ENCODE assay signal across 17 mouse cellular contexts in the genomic region with DNA sequence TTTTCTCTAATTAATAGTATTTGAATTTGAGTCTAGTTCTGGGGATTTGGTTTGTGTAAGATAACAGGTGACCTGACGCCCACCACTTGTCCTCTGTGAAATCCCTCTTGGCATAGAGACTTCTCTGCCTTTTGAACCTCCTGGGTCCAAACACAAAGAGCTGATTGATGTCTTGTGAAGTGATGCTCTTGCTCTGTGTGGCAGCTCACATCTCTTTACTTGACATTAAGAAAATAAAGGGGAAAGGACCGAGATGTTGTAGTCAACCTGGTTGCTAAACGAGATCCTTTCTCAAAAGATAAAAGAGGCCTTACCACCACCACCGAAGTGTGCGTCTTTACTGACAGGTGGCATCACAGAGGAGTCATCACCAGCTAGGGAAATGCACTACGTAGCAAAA. TPM values are rescaled to one million over a fixed set of nuclear protein-coding genes. Genes with fewer than 3 reads are reported as not detected.
DNase-seq lines count a peak whose midpoint lies in the region; ATAC-seq and TF ChIP-seq lines count a peak whose summit lies in the region.
"Had no signal": no experiment of that assay in that cellular context is flagged by ENCODE, and none has a peak within 500 bp of the region (broad histone marks: within the 10 kb centered on the region; RNA-seq: fewer than 3 reads in every experiment).

No protein-coding gene starts in this region.

- TF ChIP-seq CTCF in hindbrain, postnatal 0 days (IDR thresholded peaks at IDR 0.05; ENCODE audit: low read depth): no peak

- 54% methylated on average over 6 of the region's 6 CpGs for WGBS in heart, embryonic 10.5 days
- WGBS in liver, embryonic 13.5 days (ENCODE audit: insufficient replicate concordance): 61% methylated on average over 6 of the region's 6 CpGs
- 61% methylated on average over 6 of the region's 6 CpGs for WGBS in hindbrain, postnatal 0 days

- H3K36me3 ChIP-seq in heart, embryonic 10.5 days: no peaks in the 10 kb centered on the region
- no peaks in the 10 kb centered on the region for H3K36me3 ChIP-seq in liver, embryonic 13.5 days
- H3K36me3 ChIP-seq in hindbrain, postnatal 0 days (ENCODE audit: insufficient read depth, low read length): no peaks in the 10 kb centered on the region
- H3K36me3 ChIP-seq: embryonic facial prominence, embryonic 15.5 days; hindbrain, embryonic 12.5 days had no signal

- no peak for ATAC-seq in liver, embryonic 13.5 days (ENCODE audit: low read depth)
- no peak for ATAC-seq in hindbrain, postnatal 0 days
- ATAC-seq: forebrain, embryonic 14.5 days; inflammation-experienced regulatory T-cells, adult 6 months had no signal

- DNase-seq in heart, embryonic 10.5 days (ENCODE audit: low spot score): peak; percentile 68
- no peak for DNase-seq in heart, postnatal 14 days
- DNase-seq in liver, embryonic 13.5 days: no peak
- DNase-seq in liver: no peak
- peak; percentile 26 for DNase-seq in thymus, postnatal 0 days (ENCODE audit: low spot score)
- no peak for DNase-seq in hindbrain, postnatal 0 days (ENCODE audit: low spot score)
- no peak for DNase-seq in cerebellum, postnatal 10 days
- DNase-seq in Muller cell, postnatal 12 days (ENCODE audit: inconsistent ontology term): no peak

- peaks cover 33% of the 10 kb centered on the region for H3K4me1 ChIP-seq in heart, embryonic 10.5 days
- peaks cover 22% of the 10 kb centered on the region for H3K4me1 ChIP-seq in liver, embryonic 13.5 days (replicated peaks)
- H3K4me1 ChIP-seq in hindbrain, postnatal 0 days (ENCODE audit: insufficient read depth, low read length): peaks cover 4% of the 10 kb centered on the region; the same call in 1 of the 2 replicates

- no peaks in the 10 kb centered on the region for H3K27me3 ChIP-seq in heart, embryonic 10.5 days (ENCODE audit: insufficient read depth, poor library complexity, severe bottlenecking)
- H3K27me3 ChIP-seq in liver, embryonic 13.5 days: no peaks in the 10 kb centered on the region
- no peaks in the 10 kb centered on the region for H3K27me3 ChIP-seq in hindbrain, postnatal 0 days (ENCODE audit: insufficient read depth, low read length)
- H3K27me3 ChIP-seq: embryonic facial prominence, embryonic 15.5 days; hindbrain, embryonic 12.5 days had no signal

- intact Hi-C loops in heart, postnatal 14 days (cut with DNase I): no loop called here

- no peaks in the 10 kb centered on the region for H3K9me3 ChIP-seq in heart, embryonic 10.5 days
- no peaks in the 10 kb centered on the region for H3K9me3 ChIP-seq in liver, embryonic 13.5 days (replicated peaks)
- H3K9me3 ChIP-seq in hindbrain, postnatal 0 days (ENCODE audit: low read length): no peaks in the 10 kb centered on the region
- H3K9me3 ChIP-seq: embryonic facial prominence, embryonic 15.5 days; hindbrain, embryonic 12.5 days had no signal

- peak overlapping the region; percentile 97; the same call in 1 of the 2 replicates for H3K4me2 ChIP-seq in liver, embryonic 13.5 days
- H3K4me2 ChIP-seq in hindbrain, postnatal 0 days (ENCODE audit: low read depth, low read length): no peak overlapping the region
- H3K4me2 ChIP-seq: midbrain, embryonic 11.5 days had no signal

- H3K4me3 ChIP-seq in heart, embryonic 10.5 days: no peak overlapping the region
- no peak overlapping the region for H3K4me3 ChIP-seq in liver, embryonic 13.5 days (replicated peaks)
- no peak overlapping the region for H3K4me3 ChIP-seq in hindbrain, postnatal 0 days (ENCODE audit: low read length)
- H3K4me3 ChIP-seq: hindbrain, embryonic 12.5 days had no signal

- H3K9ac ChIP-seq in liver, embryonic 13.5 days: no peak overlapping the region
- H3K9ac ChIP-seq in hindbrain, postnatal 0 days (replicated peaks; ENCODE audit: low read length): no peak overlapping the region
- H3K9ac ChIP-seq: embryonic facial prominence, embryonic 15.5 days; hindbrain, embryonic 12.5 days had no signal

- H3K27ac ChIP-seq in heart, embryonic 10.5 days: 0 out of 2 replicates have a peak overlapping the region, but pooled peaks have one; percentile 92
- H3K27ac ChIP-seq in liver, embryonic 13.5 days: no peak overlapping the region
- H3K27ac ChIP-seq in hindbrain, postnatal 0 days: no peak overlapping the region
- H3K27ac ChIP-seq: embryonic facial prominence, embryonic 15.5 days; hindbrain, embryonic 12.5 days; stomach, postnatal 0 days had no signal

RNA-seq across cellular contexts. Expression of a gene that starts 1.4 kb away (rescaled TPM):
- 232 and 247 TPM in 2 replicates for polyA plus RNA-seq in heart, embryonic 10.5 days (2016; fragmentation: Nextera tagmentation; extraction: Ambion mirVana)
- total RNA-seq in heart, postnatal 14 days (2021): 100 to 1,000 TPM; 221 to 256 TPM
- polyA plus RNA-seq in liver, embryonic 13.5 days (2015; fragmentation: Nextera tagmentation; extraction: Ambion mirVana): 64.2 and 66.8 TPM in 2 replicates
- 268 and 290 TPM in 2 replicates for polyA plus RNA-seq in thymus, postnatal 0 days (2015; fragmentation: Nextera tagmentation; extraction: Ambion mirVana)
- 78.2 and 84.9 TPM in 2 replicates for total RNA-seq in hindbrain, postnatal 0 days (2014; rRNA removed)
- 97.5 and 106 TPM in 2 replicates for polyA plus RNA-seq in hindbrain, postnatal 0 days (2015; fragmentation: Nextera tagmentation; extraction: Ambion mirVana)

RNA-seq across cellular contexts. Expression of a gene that starts 35.3 kb away (rescaled TPM):
- 21.1 and 23.1 TPM in 2 replicates for polyA plus RNA-seq in heart, embryonic 10.5 days (2016; fragmentation: Nextera tagmentation; extraction: Ambion mirVana)
- 1 to 10 TPM; 4.2 to 4.4 TPM for total RNA-seq in heart, postnatal 14 days (2021)
- 7.2 and 7.6 TPM in 2 replicates for polyA plus RNA-seq in liver, embryonic 13.5 days (2015; fragmentation: Nextera tagmentation; extraction: Ambion mirVana)
- 1.5 and 1.6 TPM in 2 replicates for polyA plus RNA-seq in thymus, postnatal 0 days (2015; fragmentation: Nextera tagmentation; extraction: Ambion mirVana)
- total RNA-seq in hindbrain, postnatal 0 days (2014; rRNA removed): 1.6 and 2.0 TPM in 2 replicates
- polyA plus RNA-seq in hindbrain, postnatal 0 days (2015; fragmentation: Nextera tagmentation; extraction: Ambion mirVana): 3.2 and 3.8 TPM in 2 replicates
- total RNA-seq: common myeloid progenitor, adult 5-6 weeks; granulocyte monocyte progenitor cell, adult 5-6 weeks; neutrophil, adult 5-6 weeks had no signal

Comparison
In these comparisons a context has a peak if more than half of its experiments do, and no peak if none do; other contexts are left out.
1. DNase-seq: peak in heart, embryonic 10.5 days (single experiment) and thymus, postnatal 0 days (single experiment); none in heart, postnatal 14 days (0 of 2), liver, embryonic 13.5 days (single experiment), liver (single experiment), hindbrain, postnatal 0 days (single experiment), cerebellum, postnatal 10 days (0 of 2) and Muller cell, postnatal 12 days (single experiment).